Mouse (Mus musculus): ENCODE results near the gene Prkca. TPM values are rescaled to one million over a fixed set of nuclear protein-coding genes. Genes with fewer than 3 reads are reported as not detected.

Gene Prkca
- polyA plus RNA-seq, 2 experiments: 2.5 to 3.8 TPM

DNA sequence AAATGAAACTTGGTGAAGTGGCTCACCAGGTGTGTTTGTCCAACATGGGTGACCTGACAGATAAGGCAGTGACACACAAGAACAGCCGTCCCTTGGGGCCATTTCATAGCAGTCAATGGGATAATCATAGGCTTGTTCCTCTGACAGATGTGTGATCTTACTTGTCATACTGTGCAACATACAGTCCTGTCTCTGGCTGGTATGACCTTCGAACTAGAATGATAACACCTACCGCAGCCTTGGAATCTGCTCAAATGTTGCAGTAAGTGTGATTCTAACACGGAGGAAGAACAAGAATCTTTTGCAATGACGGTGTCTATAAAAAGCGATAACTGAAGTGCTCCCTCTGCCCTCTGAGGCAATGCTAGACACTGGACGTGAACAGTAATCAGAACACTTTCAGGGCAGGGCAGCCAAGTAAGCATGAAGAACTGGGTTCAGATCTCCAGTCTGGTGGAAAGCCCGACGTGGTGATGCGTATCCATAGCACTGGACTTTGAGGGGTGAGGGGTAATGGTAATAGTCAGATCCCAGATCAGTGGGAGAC is 9.2 kb upstream of the Prkca start:
- Histone ChIP-seq H3K9me3 (ENCODE audit: control insufficient read depth, low read length) (no peaks in the 10 kb centered on the region), H3K27ac (no peak overlapping the region), H3K36me3 (replicated peaks; ENCODE audit: control insufficient read depth, insufficient read depth, low read depth) (no peaks in the 10 kb centered on the region), H3K4me2 (ENCODE audit: low read depth) (no peak overlapping the region), H3K4me1 (replicated peaks; ENCODE audit: control insufficient read depth in 2 of 2, insufficient read depth in 2 of 2, low read length in 1 of 2) (no peaks in the 10 kb centered on the region), H3K9ac (replicated peaks) (no peak overlapping the region), H3K27me3 (ENCODE audit: control insufficient read depth, insufficient read depth, low read length) (no peaks in the 10 kb centered on the region), H3K4me3 (ENCODE audit: insufficient read depth in 1 of 2, low read depth in 2 of 2, low read length in 2 of 2) (no peak overlapping the region)
- WGBS (ENCODE audit: insufficient replicate concordance): 65% methylated on average over 10 of the region's 10 CpGs
- DNase-seq (ENCODE audit: low read depth in 3 of 3, low spot score in 3 of 3): no peak
- no peak for ATAC-seq (ENCODE audit: insufficient read depth)
- TF ChIP-seq EP300 (IDR thresholded peaks at IDR 0.05; ENCODE audit: low read depth): no peak
- TF ChIP-seq CTCF (IDR thresholded peaks at IDR 0.05; ENCODE audit: low read depth): no peak

GRCm38 (mm10) chr11:108350799-108351198 is 7.1 kb upstream of the Prkca start:
- no peak overlapping the region for H3K4me3 ChIP-seq (ENCODE audit: insufficient read depth in 1 of 2, low read depth in 2 of 2, low read length in 2 of 2)
- no peaks in the 10 kb centered on the region for H3K4me1 ChIP-seq (replicated peaks; ENCODE audit: control insufficient read depth in 2 of 2, insufficient read depth in 2 of 2, low read length in 1 of 2)
- H3K9me3 ChIP-seq (ENCODE audit: control insufficient read depth, low read length): no peaks in the 10 kb centered on the region
- no peaks in the 10 kb centered on the region for H3K36me3 ChIP-seq (replicated peaks; ENCODE audit: control insufficient read depth, insufficient read depth, low read depth)
- no peaks in the 10 kb centered on the region for H3K27me3 ChIP-seq (ENCODE audit: control insufficient read depth, insufficient read depth, low read length)
- no peak overlapping the region for H3K9ac ChIP-seq (replicated peaks)
- no peak for DNase-seq (ENCODE audit: low read depth in 3 of 3, low spot score in 3 of 3)
- H3K27ac ChIP-seq: no peak overlapping the region
- H3K4me2 ChIP-seq (ENCODE audit: low read depth): no peak overlapping the region
- 19% methylated on average over 4 of the region's 4 CpGs for WGBS (ENCODE audit: insufficient replicate concordance)
- TF ChIP-seq CTCF (IDR thresholded peaks at IDR 0.05; ENCODE audit: low read depth) (no peak), EP300 (IDR thresholded peaks at IDR 0.05; ENCODE audit: low read depth) (no peak)
- ATAC-seq (ENCODE audit: insufficient read depth): no peak

DNA sequence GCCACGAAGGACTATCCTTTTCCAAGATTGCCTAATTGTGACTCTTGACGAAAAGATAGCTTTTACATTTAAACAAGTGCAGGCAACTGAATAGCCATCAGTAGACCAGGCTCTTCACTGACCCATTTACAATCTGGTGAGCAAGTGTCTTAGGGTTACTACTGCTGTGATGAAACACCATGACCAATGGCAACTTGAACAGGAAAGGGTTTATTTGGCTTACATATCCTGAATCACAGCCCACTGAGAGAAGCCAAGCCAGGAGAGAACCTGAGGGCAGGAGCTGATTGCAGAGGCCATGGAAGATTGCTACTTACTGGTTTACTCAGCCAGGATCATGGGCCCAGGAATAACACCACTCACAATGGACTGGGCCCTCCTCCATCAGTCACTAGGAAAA is 1.6 kb upstream of the Prkca start:
- H3K27ac ChIP-seq: no peak overlapping the region
- H3K9ac ChIP-seq (replicated peaks): no peak overlapping the region
- H3K4me2 ChIP-seq (ENCODE audit: low read depth): no peak overlapping the region
- no peak overlapping the region for H3K4me3 ChIP-seq (ENCODE audit: insufficient read depth in 1 of 2, low read depth in 2 of 2, low read length in 2 of 2)
- ATAC-seq (ENCODE audit: insufficient read depth) (no peak), DNase-seq (ENCODE audit: low read depth in 3 of 3, low spot score in 3 of 3) (no peak)
- WGBS (ENCODE audit: insufficient replicate concordance): 75% methylated on average over 2 of the region's 2 CpGs
- no peaks in the 10 kb centered on the region for H3K9me3 ChIP-seq (ENCODE audit: control insufficient read depth, low read length)
- no peak for TF ChIP-seq EP300 (IDR thresholded peaks at IDR 0.05; ENCODE audit: low read depth)
- TF ChIP-seq CTCF (IDR thresholded peaks at IDR 0.05; ENCODE audit: low read depth): no peak
- no peaks in the 10 kb centered on the region for H3K36me3 ChIP-seq (replicated peaks; ENCODE audit: control insufficient read depth, insufficient read depth, low read depth)
- peaks cover 0 to 5% of the 10 kb centered on the region in 2 experiments; a peak in 3 of 4 replicates for H3K4me1 ChIP-seq (replicated peaks; ENCODE audit: control insufficient read depth in 2 of 2, insufficient read depth in 2 of 2, low read length in 1 of 2)
- H3K27me3 ChIP-seq (ENCODE audit: control insufficient read depth, insufficient read depth, low read length): peaks cover 16% of the 10 kb centered on the region

DNA sequence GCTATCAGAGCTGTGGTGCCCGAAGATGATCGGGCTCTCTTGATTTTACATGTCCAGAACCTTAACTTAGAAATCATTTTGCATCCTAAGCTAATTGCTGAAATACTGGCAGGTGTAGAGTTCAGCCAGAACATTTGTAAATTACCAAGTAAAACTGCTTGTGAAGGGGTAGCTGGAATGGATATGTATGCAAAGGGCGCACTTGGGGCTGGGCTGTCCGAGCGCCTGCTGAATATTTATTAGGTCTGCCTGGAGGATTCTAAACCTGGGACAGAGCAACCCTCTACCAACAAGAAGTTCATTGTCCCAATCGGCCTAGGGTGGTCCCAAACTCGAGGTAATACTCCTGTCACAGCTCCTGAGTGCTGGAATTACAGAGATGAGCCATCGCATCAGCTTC is 1.0 kb upstream of the Prkca start:
- Histone ChIP-seq H3K9ac (replicated peaks) (no peak overlapping the region), H3K4me2 (ENCODE audit: low read depth) (peak overlapping the region; percentile 76), H3K9me3 (ENCODE audit: control insufficient read depth, low read length) (no peaks in the 10 kb centered on the region), H3K27ac (no peak overlapping the region), H3K27me3 (ENCODE audit: control insufficient read depth, insufficient read depth, low read length) (peaks cover 16% of the 10 kb centered on the region), H3K4me3 (ENCODE audit: insufficient read depth in 1 of 2, low read depth in 2 of 2, low read length in 2 of 2) (no peak overlapping the region; a peak in 1 of 4 replicates), H3K36me3 (replicated peaks; ENCODE audit: control insufficient read depth, insufficient read depth, low read depth) (no peaks in the 10 kb centered on the region), H3K4me1 (replicated peaks; ENCODE audit: control insufficient read depth in 2 of 2, insufficient read depth in 2 of 2, low read length in 1 of 2) (peaks cover 0 to 5% of the 10 kb centered on the region in 2 experiments; a peak in 3 of 4 replicates)
- DNase-seq (ENCODE audit: low read depth in 3 of 3, low spot score in 3 of 3): no peak
- TF ChIP-seq CTCF (IDR thresholded peaks at IDR 0.05; ENCODE audit: low read depth) (no peak), EP300 (IDR thresholded peaks at IDR 0.05; ENCODE audit: low read depth) (no peak)
- no peak for ATAC-seq (ENCODE audit: insufficient read depth)
- 65% methylated on average over 8 of the region's 8 CpGs for WGBS (ENCODE audit: insufficient replicate concordance)

GRCm38 (mm10) chr11:108342781-108343768 is 653 bp downstream of the Prkca start, which contains the start of gene Apoh:
Gene Apoh, plus strand, starts transcription at chr11:108343354.
- H3K4me2 ChIP-seq (ENCODE audit: low read depth): peak within 1 kb of the TSS; percentile 76
- TF ChIP-seq EP300 (IDR thresholded peaks at IDR 0.05; ENCODE audit: low read depth) (no peak), CTCF (IDR thresholded peaks at IDR 0.05; ENCODE audit: low read depth) (no peak)
- no peaks in the 10 kb centered on the region for H3K36me3 ChIP-seq (replicated peaks; ENCODE audit: control insufficient read depth, insufficient read depth, low read depth)
- ATAC-seq (ENCODE audit: insufficient read depth) (peak; percentile 26), DNase-seq (ENCODE audit: low read depth in 3 of 3, low spot score in 3 of 3) (no peak)
- under 1% methylated on average over 75 of the region's 75 CpGs for WGBS (ENCODE audit: insufficient replicate concordance)
- H3K4me1 ChIP-seq (replicated peaks; ENCODE audit: control insufficient read depth in 2 of 2, insufficient read depth in 2 of 2, low read length in 1 of 2): peaks cover 0 to 5% of the 10 kb centered on the region in 2 experiments; a peak in 3 of 4 replicates
- H3K27ac ChIP-seq: no peak within 1 kb of the TSS
- H3K9ac ChIP-seq (replicated peaks): peak within 1 kb of the TSS; percentile 32; the same call in 1 of the 2 replicates
- no peaks in the 10 kb centered on the region for H3K9me3 ChIP-seq (ENCODE audit: control insufficient read depth, low read length)
- peak within 1 kb of the TSS; percentile 61 to 70 for H3K4me3 ChIP-seq (ENCODE audit: insufficient read depth in 1 of 2, low read depth in 2 of 2, low read length in 2 of 2)
- H3K27me3 ChIP-seq (ENCODE audit: control insufficient read depth, insufficient read depth, low read length): peaks cover 16% of the 10 kb centered on the region
